Mouse (Mus musculus) myocyte (in vitro differentiated cells): ENCODE results near the gene Coro1a. TPM values are rescaled to one million over a fixed set of nuclear protein-coding genes. Genes with fewer than 3 reads are reported as not detected.

Experiments used
- H3K27me3 ChIP-seq: one replicate; pipeline ENCODE4 v1.6.1; 2011; ENCODE audit not compliant: control insufficient read depth, insufficient read depth, insufficient read length
- H3K36me3 ChIP-seq: one replicate; pipeline ENCODE4 v1.6.1; 2011; ENCODE audit not compliant: control insufficient read depth, insufficient read depth
- H3K4me2 ChIP-seq: one replicate; pipeline ENCODE4 v1.6.1; 2011; ENCODE audit warnings: low read depth, control low read depth
- H3K4me3 ChIP-seq: one replicate; pipeline ENCODE4 v1.5.1; 2011; ENCODE audit warnings: mild to moderate bottlenecking, control low read depth, moderate library complexity
- H3K79me2 ChIP-seq: one replicate; pipeline ENCODE4 v1.6.1; 2011; ENCODE audit not compliant: control insufficient read depth, insufficient read depth
- H3ac ChIP-seq: one replicate; pipeline ENCODE4 v1.6.1; 2011; ENCODE audit not compliant: control insufficient read depth, insufficient read length
- CEBPB ChIP-seq: IDR thresholded peaks from 2 replicates; pipeline ENCODE4 v1.6.1; 2011; ENCODE audit warnings: mild to moderate bottlenecking, moderate library complexity; ENCODE audit not compliant: poor library complexity, insufficient read depth, severe bottlenecking
- E2F4 ChIP-seq: IDR thresholded peaks from one replicate; pipeline ENCODE4 v1.6.1; 2011; ENCODE audit warnings: mild to moderate bottlenecking, control low read depth, moderate library complexity; ENCODE audit not compliant: insufficient read depth
- MAX ChIP-seq: IDR thresholded peaks from one replicate; pipeline ENCODE4 v1.6.1; 2011; ENCODE audit warnings: low read depth, mild to moderate bottlenecking, control low read depth
- MYOD1 ChIP-seq, 3 experiments: IDR thresholded peaks; one replicate each; pipeline ENCODE4 v1.6.1; 2011; ENCODE audit warnings: control low read depth in 2 of 3, low read depth in 2 of 3, mild to moderate bottlenecking in 2 of 3, moderate library complexity in 1 of 3; ENCODE audit not compliant: insufficient read length in 2 of 3, control insufficient read depth in 1 of 3
- MYOG ChIP-seq, 3 experiments: IDR thresholded peaks; one replicate each; pipeline ENCODE4 v1.6.1; 2011; ENCODE audit warnings: control low read depth in 2 of 3, low read depth in 2 of 3, mild to moderate bottlenecking in 2 of 3; ENCODE audit not compliant: insufficient read length in 2 of 3, control insufficient read depth in 1 of 3, insufficient read depth in 1 of 3
- POLR2A ChIP-seq: IDR thresholded peaks from one replicate; pipeline ENCODE4 v1.6.1; 2011; ENCODE audit warnings: low read depth, mild to moderate bottlenecking, control low read depth, moderate library complexity; ENCODE audit not compliant: insufficient read length
- POLR2AphosphoS2 ChIP-seq: IDR thresholded peaks from one replicate; pipeline ENCODE4 v1.6.1; 2011; ENCODE audit warnings: low read depth, control low read depth; ENCODE audit not compliant: insufficient read length
- REST ChIP-seq: IDR thresholded peaks from one replicate; pipeline ENCODE4 v1.6.1; 2011; ENCODE audit warnings: mild to moderate bottlenecking, control low read depth, moderate library complexity; ENCODE audit not compliant: insufficient read depth, insufficient read length
- SRF ChIP-seq: IDR thresholded peaks from one replicate; pipeline ENCODE4 v1.6.1; 2011; ENCODE audit warnings: low read depth; ENCODE audit not compliant: control insufficient read depth, insufficient read length
- TCF12 ChIP-seq: IDR thresholded peaks from one replicate; pipeline ENCODE4 v1.6.1; 2011; ENCODE audit warnings: mild to moderate bottlenecking, control low read depth; ENCODE audit not compliant: poor library complexity, insufficient read depth, severe bottlenecking
- TCF3 ChIP-seq: IDR thresholded peaks from one replicate; pipeline ENCODE4 v1.6.1; 2011; ENCODE audit warnings: low read depth, control low read depth; ENCODE audit not compliant: insufficient read length
- USF1 ChIP-seq: IDR thresholded peaks from one replicate; pipeline ENCODE4 v1.6.1; 2011; ENCODE audit warnings: low read depth, mild to moderate bottlenecking, control low read depth, moderate library complexity
- polyA plus RNA-seq: library from polyadenylated mRNA; unstranded; fragments of >200 nt; fragmentation: generic; extraction: Trizol; gene quantifications from one replicate; pipeline ENCODE4 v1.2.1, GENCODE M21; 2012; ENCODE audit warnings: missing spikeins

Coro1a gene
- polyA plus RNA-seq, 1 experiment: 0.14 TPM

- Histone ChIP-seq H3K27me3 (no peaks in the 10 kb centered on the region), H3ac (no peak overlapping the region), H3K4me3 (no peak overlapping the region), H3K4me2 (no peak overlapping the region), H3K79me2 (no peaks in the 10 kb centered on the region), H3K36me3 (peaks cover 5% of the 10 kb centered on the region)
- TF ChIP-seq MAX (no peak), REST (no peak), SRF (no peak), E2F4 (no peak), TCF3 (no peak)
Measured at GRCm38 (mm10) chr7:126672111-126672510, 35.5 kb downstream of the Coro1a start.

GRCm38 (mm10) chr7:126670152-126670551 lies 37.4 kb downstream of the Coro1a start:
- no peak overlapping the region for H3K4me3 ChIP-seq
- peaks cover 5% of the 10 kb centered on the region for H3K36me3 ChIP-seq
- no peaks in the 10 kb centered on the region for H3K27me3 ChIP-seq
- H3K79me2 ChIP-seq: no peaks in the 10 kb centered on the region
- no peak overlapping the region for H3ac ChIP-seq
- TF ChIP-seq POLR2A: no peak
- no peak for TF ChIP-seq TCF12
- TF ChIP-seq USF1: no peak
- TF ChIP-seq SRF: no peak
- TF ChIP-seq REST: no peak
- no peak for TF ChIP-seq MYOG (IDR thresholded peaks at IDR 0.05; ENCODE audit: control insufficient read depth in 1 of 3, insufficient read depth in 1 of 3, insufficient read length in 2 of 3, low read depth in 2 of 3)
- TF ChIP-seq MAX: no peak
- no peak for TF ChIP-seq MYOD1 (IDR thresholded peaks at IDR 0.05; ENCODE audit: control insufficient read depth in 1 of 3, insufficient read length in 2 of 3, low read depth in 2 of 3)
- TF ChIP-seq POLR2AphosphoS2: no peak
- TF ChIP-seq CEBPB: no peak
- no peak for TF ChIP-seq E2F4
- TF ChIP-seq TCF3: no peak
- no peak overlapping the region for H3K4me2 ChIP-seq

GRCm38 (mm10) chr7:126668452-126668851 lies 39.1 kb downstream of the Coro1a start:
- Histone ChIP-seq H3ac (no peak overlapping the region), H3K27me3 (no peaks in the 10 kb centered on the region), H3K36me3 (peaks cover 5% of the 10 kb centered on the region), H3K4me2 (no peak overlapping the region), H3K79me2 (no peaks in the 10 kb centered on the region), H3K4me3 (no peak overlapping the region)
- no peak for TF ChIP-seq MAX

- TF ChIP-seq CEBPB (no peak), MAX (no peak), REST (no peak), SRF (no peak)
- H3ac ChIP-seq: no peak overlapping the region
- H3K4me2 ChIP-seq: no peak overlapping the region
- no peaks in the 10 kb centered on the region for H3K27me3 ChIP-seq
- H3K79me2 ChIP-seq: no peaks in the 10 kb centered on the region
- H3K4me3 ChIP-seq: no peak overlapping the region
- no peaks in the 10 kb centered on the region for H3K36me3 ChIP-seq
Measured at GRCm38 (mm10) chr7:126667495-126668090, 40.0 kb downstream of the Coro1a start.

- Histone ChIP-seq H3ac (no peak overlapping the region), H3K4me2 (no peak overlapping the region), H3K36me3 (no peaks in the 10 kb centered on the region), H3K4me3 (no peak overlapping the region), H3K27me3 (no peaks in the 10 kb centered on the region), H3K79me2 (no peaks in the 10 kb centered on the region)
- TF ChIP-seq CEBPB: no peak
- TF ChIP-seq E2F4: no peak
- no peak for TF ChIP-seq MAX
- TF ChIP-seq POLR2AphosphoS2: no peak
- TF ChIP-seq MYOG (IDR thresholded peaks at IDR 0.05; ENCODE audit: control insufficient read depth in 1 of 3, insufficient read depth in 1 of 3, insufficient read length in 2 of 3, low read depth in 2 of 3): no peak
- TF ChIP-seq TCF3: no peak
- TF ChIP-seq TCF12: no peak
- no peak for TF ChIP-seq MYOD1 (IDR thresholded peaks at IDR 0.05; ENCODE audit: control insufficient read depth in 1 of 3, insufficient read length in 2 of 3, low read depth in 2 of 3)
- no peak for TF ChIP-seq POLR2A
- no peak for TF ChIP-seq SRF
- no peak for TF ChIP-seq USF1
- TF ChIP-seq REST: no peak
Measured at GRCm38 (mm10) chr7:126665269-126665668, 42.3 kb downstream of the Coro1a start.
